Comparison of ENCODE assay signal across 8 mouse cellular contexts in genomic region chr8:57340840-57341540, GRCm38 (mm10). TPM values are rescaled to one million over a fixed set of nuclear protein-coding genes. Genes with fewer than 3 reads are reported as not detected.
DNase-seq lines count a peak whose midpoint lies in the region; ATAC-seq lines count a peak whose summit lies in the region.

No protein-coding gene starts in this region.

- peak overlapping the region; percentile 66 for H3K9ac ChIP-seq in embryonic facial prominence, embryonic 13.5 days
- no peak overlapping the region for H3K9ac ChIP-seq in midbrain, embryonic 12.5 days (replicated peaks)

- peak overlapping the region; percentile 73 for H3K27ac ChIP-seq in embryonic facial prominence, embryonic 13.5 days
- no peak overlapping the region for H3K27ac ChIP-seq in midbrain, embryonic 12.5 days (replicated peaks)

- intact Hi-C loops in gastrocnemius, postnatal 14 days (cut with DNase I; ENCODE audit: low total_unique reads) = no loop called here

- peaks cover 11% of the 10 kb centered on the region for H3K4me1 ChIP-seq in embryonic facial prominence, embryonic 13.5 days
- H3K4me1 ChIP-seq in midbrain, embryonic 12.5 days = peaks cover 6% of the 10 kb centered on the region

- no peaks in the 10 kb centered on the region for H3K9me3 ChIP-seq in embryonic facial prominence, embryonic 13.5 days
- H3K9me3 ChIP-seq in midbrain, embryonic 12.5 days = no peaks in the 10 kb centered on the region

- WGBS in embryonic facial prominence, embryonic 13.5 days = 1% methylated on average over 41 of the region's 41 CpGs
- under 1% methylated on average over 41 of the region's 41 CpGs for WGBS in midbrain, embryonic 12.5 days

- peak overlapping the region; percentile 39 for H3K4me3 ChIP-seq in embryonic facial prominence, embryonic 13.5 days
- H3K4me3 ChIP-seq in midbrain, embryonic 12.5 days = peak overlapping the region; percentile 27

- ATAC-seq in embryonic facial prominence, embryonic 13.5 days (ENCODE audit: insufficient number of reproducible peaks, insufficient read depth, low FRiP score, low TSS enrichment, low read depth) = no peak
- ATAC-seq in hematopoietic stem cell, adult 5-6 weeks (replicated peaks in 1 of 2; ENCODE audit: insufficient read depth in 1 of 2, low FRiP score in 2 of 2, low TSS enrichment in 1 of 2, low read depth in 1 of 2, poor library complexity in 2 of 2, severe bottlenecking in 2 of 2) = peak; percentile 42 to 51; a peak in 3 of 4 replicates
- ATAC-seq in midbrain, embryonic 12.5 days (ENCODE audit: low FRiP score, low read depth) = peak; percentile 48

- H3K36me3 ChIP-seq in embryonic facial prominence, embryonic 13.5 days = no peaks in the 10 kb centered on the region
- no peaks in the 10 kb centered on the region for H3K36me3 ChIP-seq in midbrain, embryonic 12.5 days

- peaks cover 99% of the 10 kb centered on the region for H3K27me3 ChIP-seq in embryonic facial prominence, embryonic 13.5 days
- H3K27me3 ChIP-seq in midbrain, embryonic 12.5 days = peaks cover 99% of the 10 kb centered on the region

- H3K4me2 ChIP-seq in embryonic facial prominence, embryonic 13.5 days = peak overlapping the region; percentile 62
- H3K4me2 ChIP-seq in midbrain, embryonic 12.5 days (replicated peaks) = peak overlapping the region; percentile 38

- DNase-seq in gastrocnemius, postnatal 10 days = peak; percentile 32
- no peak for DNase-seq in gastrocnemius, postnatal 14 days
- no peak for DNase-seq in adrenal gland, adult (ENCODE audit: inconsistent age in 2 of 2, low spot score in 1 of 2)
- DNase-seq in adrenal gland, postnatal 14 days = no peak
- no peak for DNase-seq in spleen, postnatal 36 days (ENCODE audit: low spot score in 2 of 2)

RNA-seq across cellular contexts. Expression of gene Hand2, which starts 20.2 kb away (rescaled TPM):
- under 1 TPM; 0.36 to 0.52 TPM for total RNA-seq in gastrocnemius, postnatal 10 days (2021)
- total RNA-seq in gastrocnemius, postnatal 14 days (2021) = under 1 TPM; 0.29 to 0.47 TPM
- polyA plus RNA-seq in embryonic facial prominence, embryonic 13.5 days (2015; fragmentation: Nextera tagmentation; extraction: Ambion mirVana) = 2.8 and 8.3 TPM in 2 replicates
- total RNA-seq in hematopoietic stem cell, adult 5-6 weeks (2017) = not detected in 2 replicates
- not detected in 2 replicates for polyA plus RNA-seq in midbrain, embryonic 12.5 days (2016; fragmentation: Nextera tagmentation; extraction: Ambion mirVana)
- 35.6 and 40.2 TPM in 2 replicates for total RNA-seq in adrenal gland, postnatal 14 days (2021)

Comparison
In these comparisons a context has a peak if more than half of its experiments do, and no peak if none do; other contexts are left out.
1. RNA of gene Hand2, which starts 20.2 kb away (total RNA-seq): 35.6 to 40.2 TPM in adrenal gland, postnatal 14 days; 0.36 to 0.52 TPM in gastrocnemius, postnatal 10 days, 0.29 to 0.47 TPM in gastrocnemius, postnatal 14 days and not detected in hematopoietic stem cell, adult 5-6 weeks; every median in the first group is over 10 times any median in the second.